Mouse (Mus musculus) mouse trophoblast stem cell (cell line): Measurements from ENCODE around the gene Olfr1299.

Source experiments
- in situ Hi-C, 2 experiments: fragments of 300-500 bp; cut with MseI, MboI; formaldehyde crosslinking; loops; 2 replicates in 1 of 2; 3 replicates in 1 of 2; pipeline ENCODE4 v1.15.1; 2025

Gene Olfr1299

GRCm38 (mm10) chr2:111661119-111661518 is at the start of gene Olfr1299:
Olfr1299 (plus strand) TSS chr2:111661419.
- in situ Hi-C loops = no loop called here

DNA sequence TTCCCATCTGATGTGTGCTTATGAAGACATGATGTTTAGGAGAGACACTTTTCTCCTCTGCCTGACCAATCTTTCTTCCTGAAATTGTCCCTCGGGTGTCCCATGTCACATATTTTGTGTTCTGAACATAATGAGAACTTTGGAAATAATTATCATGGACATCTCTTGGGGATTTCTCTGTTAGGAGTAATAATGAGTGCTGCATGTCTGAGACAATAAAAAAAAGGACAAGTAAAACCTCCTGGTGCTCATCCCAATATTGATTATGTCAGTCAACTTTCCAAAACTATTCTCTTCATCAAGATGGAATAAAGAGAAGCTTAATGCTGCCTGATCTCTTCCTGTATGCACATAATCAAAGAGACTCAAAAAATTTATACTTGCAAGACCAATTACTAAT is 34.8 kb upstream of the Olfr1299 start, which contains the start of gene Olfr1297:
Olfr1297 (minus strand) TSS at position 101 of the 400 bp plus-strand sequence.
- in situ Hi-C loops = no loop called here

- in situ Hi-C loops = no loop called here
Observed at GRCm38 (mm10) chr2:111649101-111649500, 12.1 kb upstream of the Olfr1299 start, which contains the start of gene Olfr1298. Olfr1298 (minus strand) TSS chr2:111649201.
